Mouse (Mus musculus) midbrain, embryonic 14.5 days (tissue): Measurements from ENCODE around the gene Scap. TPM values are rescaled to one million over a fixed set of nuclear protein-coding genes. Genes with fewer than 3 reads are reported as not detected.

Experiments used
- ATAC-seq: fragments of 200-750 bp; cut with Nextera tagmentation; 2 replicates; pipeline ENCODE4 v1.8.0; 2017; ENCODE audit warnings: moderate number of reproducible peaks, moderate library complexity; ENCODE audit not compliant: low FRiP score, low TSS enrichment
- DNase-seq: peaks from one replicate; pipeline ENCODE4 v3.0.0-alpha.2; 2015
- H3K27ac ChIP-seq: fragments of 300-500 bp; sonication (generic); replicated peaks from 2 replicates; pipeline ENCODE4 v1.5.1; 2014; ENCODE audit warnings: mild to moderate bottlenecking, low read depth, low read length, moderate library complexity
- H3K27me3 ChIP-seq: fragments of 300-500 bp; sonication (generic); 2 replicates; pipeline ENCODE4 v1.6.1; 2014; ENCODE audit warnings: low read length, control low read depth, mixed read lengths; ENCODE audit not compliant: control insufficient read depth, insufficient read depth
- H3K36me3 ChIP-seq: fragments of 300-500 bp; sonication (generic); 2 replicates; pipeline ENCODE4 v1.6.1; 2014; ENCODE audit warnings: low read length, control low read depth; ENCODE audit not compliant: control insufficient read depth, insufficient read depth
- H3K4me1 ChIP-seq: fragments of 300-500 bp; sonication (generic); 2 replicates; pipeline ENCODE4 v1.6.1; 2014; ENCODE audit warnings: mild to moderate bottlenecking, antibody characterized with exemption, low read length, control low read depth; ENCODE audit not compliant: control insufficient read depth, insufficient read depth
- H3K4me2 ChIP-seq: fragments of 300-500 bp; sonication (generic); 2 replicates; pipeline ENCODE4 v1.6.1; 2014; ENCODE audit warnings: mild to moderate bottlenecking, low read length, moderate library complexity
- H3K4me3 ChIP-seq: fragments of 300-500 bp; sonication (generic); replicated peaks from 2 replicates; pipeline ENCODE4 v1.5.1; 2014; ENCODE audit warnings: low read depth, low read length
- H3K9ac ChIP-seq: fragments of 300-500 bp; sonication (generic); replicated peaks from 2 replicates; pipeline ENCODE4 v1.6.1; 2014; ENCODE audit warnings: mild to moderate bottlenecking, low read length, moderate library complexity
- H3K9me3 ChIP-seq: fragments of 300-500 bp; sonication (generic); 2 replicates; pipeline ENCODE4 v1.6.1; 2016; ENCODE audit warnings: low read length, control low read depth, mixed read lengths; ENCODE audit not compliant: control insufficient read depth
- WGBS: fragments of 180-500 bp; shearing (Covaris S2); extraction: QIAGEN DNeasy Blood & Tissue Kit; methylation state at CpG from one replicate; pipeline ENCODE4 v1.1.7; 2014; 5-methylcytosine and 5-hydroxymethylcytosine counted together
- polyA plus RNA-seq: library from polyadenylated mRNA; unstranded; fragments of >200 nt; fragmentation: Nextera tagmentation; extraction: Ambion mirVana; gene quantifications from 2 replicates; pipeline ENCODE4 v1.2.1, GENCODE M21; 2014

Scap gene
- polyA plus RNA-seq, 1 experiment from 2014 or later: 50.5 TPM

DNA sequence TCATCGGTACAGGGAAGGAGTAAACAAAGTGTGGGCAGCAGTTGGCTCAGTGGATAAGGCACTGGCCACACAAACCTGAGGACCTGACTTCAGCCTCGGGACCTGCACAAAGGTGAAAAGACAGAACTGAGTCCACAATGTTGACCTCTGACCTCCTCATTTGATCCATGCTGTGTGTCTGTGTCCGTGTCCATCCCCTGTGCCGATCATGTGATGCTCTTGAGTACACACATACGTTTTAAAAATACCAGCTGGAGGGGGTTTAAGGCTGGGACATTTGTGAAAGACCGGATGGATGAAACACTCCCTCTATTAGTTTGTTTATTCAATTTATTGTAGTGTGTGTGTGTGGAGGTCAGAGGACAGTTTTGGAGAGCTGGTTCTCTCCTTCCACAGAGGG is 10.7 kb downstream of the Scap start:
- ATAC-seq: no peak
- Histone ChIP-seq H3K36me3 (no peaks in the 10 kb centered on the region), H3K4me2 (no peak overlapping the region), H3K9me3 (no peaks in the 10 kb centered on the region), H3K4me1 (no peaks in the 10 kb centered on the region), H3K4me3 (no peak overlapping the region), H3K9ac (no peak overlapping the region), H3K27ac (no peak overlapping the region), H3K27me3 (no peaks in the 10 kb centered on the region)
- 61% methylated on average over 6 of the region's 6 CpGs for WGBS
- DNase-seq: no peak

GRCm38 (mm10) chr9:110345057-110345739 is 12.1 kb downstream of the Scap start:
- no peaks in the 10 kb centered on the region for H3K36me3 ChIP-seq
- H3K4me3 ChIP-seq: no peak overlapping the region
- H3K4me2 ChIP-seq: no peak overlapping the region
- H3K27me3 ChIP-seq: no peaks in the 10 kb centered on the region
- H3K27ac ChIP-seq: no peak overlapping the region
- no peaks in the 10 kb centered on the region for H3K9me3 ChIP-seq
- DNase-seq (no peak), ATAC-seq (no peak)
- WGBS: 81% methylated on average over 7 of the region's 7 CpGs
- no peak overlapping the region for H3K9ac ChIP-seq
- H3K4me1 ChIP-seq: no peaks in the 10 kb centered on the region

GRCm38 (mm10) chr9:110348899-110349298 is 15.8 kb downstream of the Scap start:
- Histone ChIP-seq H3K4me3 (no peak overlapping the region), H3K36me3 (peaks cover 3% of the 10 kb centered on the region; the same call in 1 of the 2 replicates), H3K27ac (no peak overlapping the region), H3K9ac (no peak overlapping the region), H3K4me2 (no peak overlapping the region), H3K27me3 (no peaks in the 10 kb centered on the region), H3K4me1 (no peaks in the 10 kb centered on the region), H3K9me3 (no peaks in the 10 kb centered on the region)
- WGBS: 77% methylated on average over 4 of the region's 4 CpGs
- no peak for ATAC-seq
- DNase-seq: no peak

DNA sequence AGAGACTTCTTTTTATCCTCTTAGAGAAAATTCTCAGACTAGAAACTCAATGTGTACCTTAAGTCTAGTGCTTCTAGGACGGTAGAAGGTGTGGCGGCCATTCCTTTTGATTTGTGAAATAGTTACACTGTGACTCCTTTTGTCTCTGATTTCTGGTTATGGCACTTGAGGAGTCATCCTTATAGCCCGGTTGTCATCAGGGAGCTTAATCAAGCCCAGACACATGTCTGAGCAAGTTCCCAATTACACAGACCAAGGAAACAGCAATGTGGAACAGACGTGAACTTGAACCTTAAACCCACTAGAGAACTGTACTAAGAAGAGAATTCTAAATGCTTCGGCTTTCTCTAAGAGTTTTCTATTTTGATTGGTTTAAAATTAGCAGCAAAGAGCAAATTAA is 17.1 kb downstream of the Scap start:
- ATAC-seq (no peak), DNase-seq (no peak)
- Histone ChIP-seq H3K4me3 (no peak overlapping the region), H3K9ac (no peak overlapping the region), H3K27me3 (no peaks in the 10 kb centered on the region), H3K27ac (no peak overlapping the region), H3K4me1 (no peaks in the 10 kb centered on the region), H3K4me2 (no peak overlapping the region), H3K36me3 (peaks cover 12% of the 10 kb centered on the region), H3K9me3 (no peaks in the 10 kb centered on the region)
- 94% methylated on average over 5 of the region's 5 CpGs for WGBS

- Histone ChIP-seq H3K4me1 (no peaks in the 10 kb centered on the region), H3K27me3 (no peaks in the 10 kb centered on the region), H3K4me2 (no peak overlapping the region), H3K9me3 (no peaks in the 10 kb centered on the region), H3K27ac (no peak overlapping the region), H3K36me3 (peaks cover 13% of the 10 kb centered on the region), H3K9ac (no peak overlapping the region), H3K4me3 (no peak overlapping the region)
- 95% methylated on average over 5 of the region's 5 CpGs for WGBS
- ATAC-seq: no peak
- no peak for DNase-seq
Measured at GRCm38 (mm10) chr9:110350612-110351011, 17.5 kb downstream of the Scap start.

DNA sequence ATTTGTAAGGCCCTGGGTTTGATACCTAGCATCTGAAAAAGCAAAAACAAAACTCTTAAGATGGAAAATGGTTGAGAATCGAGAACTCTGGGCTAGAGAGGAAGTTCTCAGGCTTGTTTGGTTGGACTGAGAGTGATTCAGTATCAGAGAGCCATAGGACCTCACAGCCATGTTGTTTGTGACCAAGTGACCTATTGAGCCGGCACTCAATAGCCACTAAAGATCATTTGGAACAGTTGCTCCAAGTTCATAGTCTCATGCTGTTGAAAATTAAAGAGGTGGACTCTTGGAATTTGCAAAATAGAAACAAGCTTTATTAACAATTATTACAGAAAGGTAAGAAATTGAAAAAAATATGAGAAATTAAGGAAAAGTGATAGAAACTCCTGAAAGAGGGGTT is 18.3 kb downstream of the Scap start:
- no peak overlapping the region for H3K4me3 ChIP-seq
- no peak overlapping the region for H3K27ac ChIP-seq
- WGBS: 92% methylated on average over 2 of the region's 2 CpGs
- peaks cover 20% of the 10 kb centered on the region for H3K36me3 ChIP-seq
- DNase-seq (no peak), ATAC-seq (no peak)
- H3K27me3 ChIP-seq: no peaks in the 10 kb centered on the region
- H3K9me3 ChIP-seq: no peaks in the 10 kb centered on the region
- H3K4me1 ChIP-seq: no peaks in the 10 kb centered on the region
- H3K4me2 ChIP-seq: no peak overlapping the region
- H3K9ac ChIP-seq: no peak overlapping the region

GRCm38 (mm10) chr9:110351932-110352632 is 19.0 kb downstream of the Scap start:
- WGBS: 93% methylated on average over 8 of the region's 8 CpGs
- no peak overlapping the region for H3K4me3 ChIP-seq
- no peak overlapping the region for H3K9ac ChIP-seq
- no peak overlapping the region for H3K27ac ChIP-seq
- ATAC-seq: no peak
- H3K9me3 ChIP-seq: no peaks in the 10 kb centered on the region
- peaks cover 21% of the 10 kb centered on the region for H3K36me3 ChIP-seq
- no peak for DNase-seq
- no peaks in the 10 kb centered on the region for H3K27me3 ChIP-seq
- no peak overlapping the region for H3K4me2 ChIP-seq
- H3K4me1 ChIP-seq: no peaks in the 10 kb centered on the region

DNA sequence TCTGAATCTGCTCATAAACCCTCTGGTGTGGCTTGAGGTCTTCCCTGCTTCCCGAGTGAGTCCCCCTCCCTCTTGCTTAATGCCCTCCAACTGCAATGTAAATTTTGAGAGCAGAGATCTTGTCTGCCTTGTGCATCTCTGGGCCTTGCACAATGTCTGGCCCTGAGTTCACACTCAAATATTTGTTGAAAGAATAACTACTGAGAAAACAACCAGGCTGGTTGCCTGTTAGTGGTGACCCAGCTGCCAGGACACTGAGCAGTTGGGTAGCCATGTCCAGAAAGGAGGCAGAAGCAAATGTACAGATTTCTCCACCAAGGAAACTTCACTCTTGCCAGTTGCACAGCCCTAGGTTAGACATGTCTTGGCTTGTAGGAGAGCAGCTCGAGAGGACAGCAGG is 25.3 kb downstream of the Scap start:
- H3K4me2 ChIP-seq: no peak overlapping the region
- no peak overlapping the region for H3K4me3 ChIP-seq
- H3K9ac ChIP-seq: no peak overlapping the region
- no peaks in the 10 kb centered on the region for H3K27me3 ChIP-seq
- WGBS: 87% methylated on average over 2 of the region's 2 CpGs
- no peak for DNase-seq
- no peak overlapping the region for H3K27ac ChIP-seq
- H3K4me1 ChIP-seq: no peaks in the 10 kb centered on the region
- no peak for ATAC-seq
- no peaks in the 10 kb centered on the region for H3K9me3 ChIP-seq
- peaks cover 36% of the 10 kb centered on the region for H3K36me3 ChIP-seq

DNA sequence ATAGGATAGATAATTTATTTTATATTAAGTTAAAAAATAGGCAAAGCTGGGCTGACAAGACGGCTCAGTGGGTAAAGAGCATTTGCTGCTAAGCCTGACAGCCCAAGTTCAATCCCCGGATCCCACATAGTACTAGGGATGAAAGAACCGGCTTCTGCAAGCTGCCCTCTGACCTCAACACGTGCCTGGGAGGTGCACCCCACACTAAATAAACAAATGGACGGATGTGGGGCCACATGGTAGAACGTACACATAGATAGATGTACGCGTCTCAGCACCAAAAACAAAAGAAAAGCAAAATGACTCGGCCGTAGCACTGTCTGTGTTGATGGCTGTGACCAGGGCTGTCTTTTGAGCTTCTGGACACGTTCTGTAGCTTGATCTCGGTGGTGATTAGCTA is 28.2 kb downstream of the Scap start:
- Histone ChIP-seq H3K9ac (no peak overlapping the region), H3K36me3 (peaks cover 32% of the 10 kb centered on the region), H3K4me3 (no peak overlapping the region), H3K4me1 (no peaks in the 10 kb centered on the region), H3K27ac (no peak overlapping the region), H3K9me3 (no peaks in the 10 kb centered on the region), H3K4me2 (no peak overlapping the region), H3K27me3 (no peaks in the 10 kb centered on the region)
- ATAC-seq: no peak
- WGBS: 82% methylated on average over 12 of the region's 12 CpGs
- no peak for DNase-seq
